Mouse (Mus musculus) ES-CJ7 (cell line): ENCODE measurements around the gene Cela2a.

ENCODE experiments used
- DNase-seq: peaks from one replicate; pipeline ENCODE4 v3.0.0; 2011; ENCODE audit warnings: low read depth, low spot score

Cela2a gene

DNA sequence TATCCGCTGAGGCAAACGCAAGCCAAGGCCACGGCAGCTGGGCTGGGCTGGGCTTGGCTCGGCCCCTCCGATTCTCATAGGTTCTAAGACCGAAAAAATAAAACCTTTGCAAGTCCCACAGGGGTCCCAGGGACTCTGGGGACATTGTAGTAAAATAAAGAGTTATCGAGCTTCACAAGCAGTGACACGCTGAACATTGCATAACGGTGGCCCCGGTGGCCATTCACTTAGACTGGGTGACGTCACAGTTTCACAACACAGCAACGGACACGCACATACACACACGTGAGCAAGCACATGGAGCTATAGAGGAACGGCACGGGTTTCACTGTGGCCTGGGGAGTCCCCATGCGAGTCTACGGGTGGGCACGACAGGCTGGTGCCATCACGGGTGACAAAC, 32.5 kb upstream of the Cela2a start:
- DNase-seq, result no peak

DNA sequence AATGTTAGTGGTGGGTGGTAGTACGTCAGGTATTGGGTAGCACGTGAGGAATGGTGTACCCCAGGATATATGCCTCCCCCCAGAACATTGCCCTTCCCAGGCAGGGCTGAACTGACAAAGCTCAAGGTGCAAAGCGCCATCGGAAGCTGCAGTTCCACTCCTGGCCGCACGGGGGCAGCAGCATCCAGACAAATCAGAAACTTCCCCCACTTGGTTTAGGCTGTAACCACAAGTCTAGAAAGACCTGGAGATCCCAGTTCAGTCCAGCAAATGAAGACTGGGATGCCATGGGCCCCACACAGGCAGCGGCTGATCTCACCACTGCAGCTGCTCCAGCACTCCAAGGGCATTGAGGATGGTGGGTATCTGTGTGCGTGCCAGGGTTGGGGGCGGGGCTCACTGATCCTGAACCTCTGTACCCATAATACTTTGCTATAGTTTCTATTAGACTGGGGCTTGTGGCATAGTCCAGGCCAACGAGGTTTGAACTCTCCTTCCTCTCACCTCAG, 31.5 kb upstream of the Cela2a start:
- peak; percentile 79 for DNase-seq

DNA sequence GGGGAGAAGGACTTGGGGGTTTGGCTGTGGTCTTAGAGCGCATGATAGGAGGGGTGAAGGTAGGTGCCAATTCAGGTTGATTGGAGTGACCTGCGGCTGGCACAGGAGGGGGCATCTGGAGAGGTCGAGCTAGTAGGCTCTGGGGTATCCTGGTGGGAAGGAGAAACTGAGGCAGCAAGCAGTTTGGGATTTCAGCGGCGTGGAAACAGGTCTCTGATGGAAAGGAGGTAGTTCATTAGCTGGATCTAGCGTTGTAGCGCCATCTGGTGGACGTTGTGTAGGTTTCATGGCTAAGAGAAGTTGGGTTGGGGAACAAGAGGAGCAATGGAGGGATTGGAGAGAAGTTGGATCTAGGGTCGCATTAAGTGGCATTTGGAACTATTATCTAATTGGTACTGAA, 27.5 kb upstream of the Cela2a start:
- DNase-seq, result no peak

DNA sequence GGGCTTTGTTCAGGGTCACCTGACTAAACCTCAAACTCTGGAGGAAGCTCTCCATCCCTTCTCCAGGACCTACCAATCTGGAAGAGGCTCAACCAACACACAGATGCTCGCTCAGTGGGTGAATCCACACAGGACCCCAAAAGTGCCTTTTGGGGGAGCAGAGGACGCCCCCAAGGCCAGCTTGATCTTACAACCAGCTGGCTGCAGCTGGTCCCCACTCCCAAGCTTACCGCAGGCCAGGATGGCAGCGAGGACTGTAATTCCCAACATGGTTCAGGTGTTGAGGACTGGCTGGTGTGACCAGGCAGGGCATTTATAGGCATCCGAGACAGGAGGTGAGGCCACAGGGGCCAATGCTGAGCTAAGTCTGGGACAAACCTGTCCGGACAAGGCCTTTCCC, 20.0 kb upstream of the Cela2a start, which contains the start of gene Ctrc:
Gene Ctrc (minus strand): TSS at position 361 of the 400 bp plus-strand sequence.
- no peak for DNase-seq

DNA sequence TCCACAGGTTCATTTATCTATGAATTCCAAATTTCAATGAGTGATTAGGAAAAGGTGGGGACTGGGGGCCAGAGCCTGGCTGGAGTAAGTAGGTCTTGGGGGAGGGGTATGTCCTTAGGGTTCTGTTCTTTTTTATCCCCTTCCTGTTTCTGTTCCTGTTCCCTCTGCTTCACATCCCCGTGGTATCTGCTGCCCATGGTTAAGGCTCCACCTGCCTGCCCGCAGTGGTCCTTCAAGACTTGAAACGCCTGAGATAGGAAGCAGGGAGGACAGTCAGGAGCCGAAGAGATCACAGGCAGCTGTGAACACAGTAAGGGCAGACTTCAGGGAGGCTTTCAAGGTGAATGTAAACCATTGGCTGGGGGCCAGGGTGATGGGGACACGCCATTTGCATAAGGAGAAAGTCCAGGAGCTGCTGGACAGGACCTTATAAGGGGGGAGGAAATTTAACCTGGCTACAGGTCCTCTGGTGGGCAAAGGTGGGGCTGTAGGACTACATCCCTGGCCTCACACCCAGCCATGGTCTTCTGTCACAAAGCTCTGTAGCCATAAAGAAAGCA, 8.7 kb upstream of the Cela2a start:
- no peak for DNase-seq

DNA sequence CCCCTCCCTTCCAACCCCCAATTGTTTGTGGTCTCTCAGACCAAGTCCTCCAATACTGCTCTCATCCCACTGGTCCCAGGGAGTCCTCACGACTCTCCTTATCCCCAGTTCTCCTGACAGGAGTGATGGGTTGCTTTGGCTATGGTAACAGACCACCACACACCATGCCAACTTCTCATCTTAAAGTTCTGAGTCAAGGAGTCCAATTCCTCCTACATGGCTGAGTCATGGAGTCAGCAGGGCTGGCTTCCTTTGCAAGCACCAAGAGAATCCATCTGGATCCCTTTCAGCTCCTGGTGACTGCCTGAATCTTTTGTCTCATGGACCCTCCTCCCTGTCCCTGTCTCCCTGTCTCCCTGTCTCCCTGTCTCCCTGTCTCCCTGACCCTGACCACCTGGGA, 8.0 kb upstream of the Cela2a start:
- no peak for DNase-seq

DNA sequence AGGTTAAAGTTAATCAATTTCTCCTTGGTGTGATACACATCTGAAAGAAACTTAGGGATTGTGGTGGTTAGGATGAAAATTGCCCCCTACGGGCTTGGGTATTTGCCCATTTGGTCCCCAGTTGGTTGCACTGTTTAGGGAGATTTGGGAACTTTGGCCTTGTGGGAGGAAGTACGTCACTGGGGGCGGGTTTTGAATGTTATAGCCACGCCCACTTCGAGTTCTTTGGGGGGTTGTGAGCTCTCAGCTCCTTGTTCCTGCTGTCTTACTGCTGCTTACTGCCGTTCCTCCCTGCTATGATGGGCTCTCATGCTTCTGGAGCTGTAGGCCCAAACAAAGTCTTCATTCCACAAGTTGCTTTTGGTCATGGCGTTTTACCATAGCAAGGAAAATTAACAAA, 5.4 kb upstream of the Cela2a start:
- DNase-seq, result peak; percentile 69

DNA sequence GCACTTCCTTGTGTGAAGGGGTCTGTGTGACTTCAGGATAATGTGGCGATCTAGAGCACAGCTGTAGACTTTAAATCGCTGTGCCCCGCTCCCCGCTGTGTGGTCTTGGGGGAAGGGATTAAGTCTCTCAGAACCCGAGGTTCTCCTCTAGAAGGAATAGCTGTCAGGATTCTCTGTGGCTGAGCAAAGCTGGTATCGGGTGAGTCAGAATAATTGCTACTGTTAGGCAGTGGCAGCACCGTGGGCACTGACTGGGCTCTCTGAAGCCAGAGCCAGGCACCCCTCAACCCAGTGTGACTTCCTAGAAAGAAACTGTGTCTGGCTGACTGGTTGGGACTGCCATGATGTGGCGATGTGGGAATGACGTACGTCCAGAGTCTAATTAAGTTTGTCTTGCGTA, 4.4 kb upstream of the Cela2a start:
- peak; percentile 41 for DNase-seq

DNA sequence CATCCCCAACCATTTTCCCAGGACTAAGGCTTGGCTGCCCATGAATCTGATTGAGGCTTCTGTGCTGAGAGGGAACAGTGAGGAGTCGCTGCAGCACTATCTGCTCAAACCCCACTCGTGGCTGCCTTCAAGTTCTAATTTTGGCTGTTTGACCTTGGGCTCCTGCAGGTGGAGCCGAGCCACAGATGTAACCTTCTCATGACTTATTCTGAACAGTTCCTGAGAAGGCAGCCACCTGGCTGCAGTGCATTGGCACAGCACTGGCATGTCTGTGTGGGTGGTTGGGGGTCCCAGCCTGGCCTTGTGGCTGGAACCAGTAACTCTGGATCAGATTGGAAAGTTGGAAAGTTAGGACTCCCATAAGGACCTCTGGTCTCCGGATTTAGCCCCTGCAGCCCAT, 2.2 kb upstream of the Cela2a start:
- no peak for DNase-seq

DNA sequence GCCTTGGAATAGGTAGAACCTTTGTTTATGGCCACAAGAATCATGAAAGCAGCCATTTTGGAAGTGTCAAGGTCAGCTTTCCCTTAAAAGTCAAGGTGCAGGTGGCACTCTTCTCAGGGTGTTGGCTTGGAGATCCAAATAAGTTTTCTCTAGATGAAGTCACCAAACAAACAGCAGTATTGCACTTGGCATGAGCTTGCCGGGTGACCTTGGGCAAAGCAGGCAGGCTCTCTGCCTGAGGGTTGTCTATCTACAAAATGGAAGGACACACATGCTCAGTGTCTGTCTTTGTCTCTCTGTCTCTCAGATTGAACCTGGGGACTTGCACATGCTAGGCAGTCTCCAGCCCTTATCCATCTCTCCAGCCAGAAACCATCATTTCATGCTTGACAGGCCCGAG, 1.4 kb upstream of the Cela2a start:
- no peak for DNase-seq

DNA sequence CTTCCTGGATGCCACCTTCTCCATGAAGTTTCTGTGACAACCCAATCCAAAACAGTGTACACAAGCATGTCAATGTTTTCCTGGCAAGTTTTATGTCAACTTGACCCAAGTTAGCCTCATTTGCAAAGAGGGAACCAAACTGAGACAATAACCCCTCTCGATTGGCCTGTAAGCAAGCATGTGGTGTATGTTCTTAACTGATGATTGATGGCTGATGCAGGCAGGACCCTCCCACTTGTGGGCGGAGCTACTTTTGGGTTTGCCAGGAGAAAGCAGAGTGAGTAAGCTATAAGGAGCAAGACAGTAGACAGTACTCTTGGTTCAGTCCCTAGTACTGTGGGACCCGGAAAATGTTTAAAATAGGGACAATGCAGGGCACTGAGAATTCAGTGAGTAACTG, 3.0 kb downstream of the Cela2a start:
- peak; percentile 71 for DNase-seq

DNA sequence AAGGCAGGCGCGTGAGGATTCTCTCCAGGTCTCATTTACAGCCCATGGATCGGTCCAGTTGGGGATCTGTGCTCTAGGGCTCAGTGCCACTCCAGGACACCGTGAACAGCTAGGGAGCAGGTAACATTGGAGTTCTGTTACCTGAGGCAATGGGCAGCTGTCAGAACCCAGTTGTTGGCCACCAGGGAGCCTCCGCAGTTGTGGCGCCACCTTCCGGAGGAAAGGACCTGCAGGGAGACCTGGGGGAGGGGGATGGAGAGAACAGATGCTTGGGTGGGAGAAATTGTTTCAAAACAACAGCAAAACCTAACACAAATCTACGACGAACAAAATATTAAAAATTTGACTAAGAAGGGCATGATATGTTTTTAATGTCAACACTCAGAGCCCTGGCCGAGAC, 3.9 kb downstream of the Cela2a start:
- peak; percentile 50 for DNase-seq

DNA sequence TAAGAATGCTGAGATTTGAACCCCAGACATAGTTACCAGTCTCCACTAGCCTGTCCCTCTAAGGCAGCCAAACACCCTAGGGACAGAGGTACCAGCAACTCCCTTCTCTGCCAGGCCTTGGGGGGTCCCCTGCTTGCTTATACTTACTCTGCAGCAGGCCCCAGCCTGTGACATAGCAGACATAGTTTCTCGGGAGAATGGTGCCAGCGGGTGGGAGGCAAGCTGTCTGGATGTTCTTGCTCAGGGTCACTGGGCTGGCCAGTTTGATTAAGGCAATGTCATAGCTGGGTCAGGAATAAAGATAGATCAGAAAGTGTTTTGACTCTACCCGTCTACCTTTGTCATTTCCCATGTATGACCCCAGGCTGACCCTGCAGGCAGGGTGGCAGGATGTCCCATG, 4.8 kb downstream of the Cela2a start:
- no peak for DNase-seq

DNA sequence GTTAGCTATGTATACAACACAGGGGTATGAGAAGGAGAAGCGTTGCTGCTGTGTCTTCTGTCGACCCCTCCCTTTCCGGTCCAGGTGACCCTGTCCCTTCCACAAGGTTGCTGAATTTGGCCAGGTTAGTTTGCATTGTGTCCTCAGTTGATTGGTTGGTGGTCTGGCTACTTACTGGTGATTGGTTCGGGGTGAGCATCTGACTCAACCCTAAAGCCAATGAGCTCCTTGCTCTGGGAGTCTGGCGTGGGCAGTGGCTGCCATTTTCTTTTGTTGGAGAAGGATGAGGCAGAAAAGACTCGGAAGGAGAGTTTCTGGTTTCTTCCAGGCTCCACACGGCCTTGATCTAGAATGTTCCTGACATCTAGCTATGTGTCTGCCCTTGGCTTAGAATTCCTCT, 6.6 kb downstream of the Cela2a start:
- DNase-seq, result peak; percentile 67

DNA sequence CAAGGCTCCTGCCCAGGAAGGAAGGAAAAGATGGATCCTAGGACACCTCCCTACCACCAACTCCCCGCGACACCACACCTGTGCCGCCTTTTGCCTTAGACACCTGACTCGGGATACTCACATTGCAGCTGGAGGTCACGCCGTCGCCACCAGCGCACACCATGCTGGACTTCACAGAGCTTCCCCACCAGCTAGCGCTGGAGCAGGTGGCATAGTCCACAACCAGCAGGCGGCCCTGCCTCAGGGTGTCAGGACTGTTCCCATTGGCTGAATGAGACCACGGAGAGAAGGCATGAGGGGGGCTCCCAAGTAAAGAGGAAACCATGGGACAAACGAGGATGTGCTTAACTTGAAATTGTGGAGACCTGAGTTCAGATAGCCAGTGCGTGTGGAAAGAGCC, 7.1 kb downstream of the Cela2a start:
- DNase-seq, result peak; percentile 23

DNA sequence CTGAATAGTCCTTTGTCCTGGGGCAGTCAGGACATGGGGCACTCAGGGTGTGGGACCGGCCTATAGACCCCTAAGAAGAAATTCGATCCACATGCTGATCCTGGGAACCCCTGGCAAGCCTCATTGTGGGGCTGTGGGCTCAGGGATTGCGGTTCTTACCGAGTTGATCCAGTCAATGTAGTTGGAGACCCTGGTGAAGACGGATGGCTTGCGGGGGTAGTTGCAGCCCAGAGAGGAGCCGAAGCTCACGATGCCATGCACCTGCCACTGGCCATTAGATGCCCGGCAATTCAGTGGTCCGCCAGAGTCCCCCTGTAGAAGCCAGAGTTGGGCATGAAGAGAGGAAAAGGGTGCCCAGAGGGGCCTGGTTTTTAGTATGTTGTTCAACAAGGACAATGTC, 8.3 kb downstream of the Cela2a start:
- DNase-seq, result no peak

DNA sequence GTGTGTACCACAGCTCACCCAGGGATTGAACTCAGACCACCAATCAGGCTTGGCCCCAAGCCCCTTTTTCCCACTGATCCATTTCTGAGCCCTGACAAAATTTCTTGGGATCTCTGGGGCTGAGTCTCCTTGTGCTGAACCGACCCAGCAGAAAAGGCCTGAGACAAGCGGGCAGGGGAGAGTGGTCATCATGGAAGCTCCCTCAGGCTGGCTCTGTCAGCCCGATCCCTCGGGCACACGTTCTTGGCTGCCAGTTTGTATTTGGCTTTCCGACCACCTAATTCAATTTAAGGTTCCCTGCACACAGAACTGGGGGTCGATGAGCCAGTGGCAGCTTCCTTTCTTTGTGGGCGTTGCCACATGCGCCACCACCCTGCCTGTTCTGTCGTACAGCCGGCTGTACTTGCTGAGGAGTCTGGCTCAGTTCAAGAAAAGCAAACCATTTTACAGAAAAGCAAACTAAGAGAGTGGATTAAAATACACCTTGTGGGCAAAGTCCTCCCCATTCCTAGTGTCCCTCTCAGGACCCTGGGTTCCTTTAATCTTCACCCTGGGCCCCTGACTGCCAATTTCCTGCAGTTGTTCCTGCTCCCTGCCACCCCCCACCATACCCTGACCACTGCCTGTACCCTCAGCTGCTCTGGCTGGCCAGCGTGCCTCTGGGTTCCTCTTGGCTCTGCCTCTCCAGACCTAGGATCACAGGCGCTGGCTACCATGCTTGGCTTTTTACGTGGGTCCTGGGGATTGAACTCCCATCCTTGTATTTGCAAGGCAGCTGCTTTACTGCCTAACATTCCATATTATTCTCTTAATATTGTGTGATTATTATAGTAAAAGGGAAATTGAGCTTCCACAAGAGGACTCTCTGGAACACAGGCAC, 8.9 kb downstream of the Cela2a start:
- no peak for DNase-seq

DNA sequence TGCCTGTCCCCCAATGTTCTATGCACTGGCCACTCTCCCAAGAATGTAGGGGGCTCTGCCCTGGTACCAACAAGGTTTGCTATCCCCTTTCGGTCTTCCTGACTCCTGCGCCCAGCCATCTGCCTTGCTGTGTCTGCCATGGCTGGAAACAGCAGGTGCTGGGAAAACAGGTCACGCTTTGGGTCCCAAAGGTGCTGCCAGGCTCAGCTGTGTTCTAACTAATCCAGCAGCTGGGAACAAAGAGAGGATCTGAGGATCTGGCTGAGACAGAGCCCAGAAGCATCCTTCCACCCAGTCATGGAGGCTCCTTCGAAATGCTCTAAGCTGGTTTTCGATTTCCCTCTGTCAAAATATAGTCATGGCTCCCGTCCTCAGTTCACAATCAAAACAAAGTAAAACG, 9.7 kb downstream of the Cela2a start:
- no peak for DNase-seq

DNA sequence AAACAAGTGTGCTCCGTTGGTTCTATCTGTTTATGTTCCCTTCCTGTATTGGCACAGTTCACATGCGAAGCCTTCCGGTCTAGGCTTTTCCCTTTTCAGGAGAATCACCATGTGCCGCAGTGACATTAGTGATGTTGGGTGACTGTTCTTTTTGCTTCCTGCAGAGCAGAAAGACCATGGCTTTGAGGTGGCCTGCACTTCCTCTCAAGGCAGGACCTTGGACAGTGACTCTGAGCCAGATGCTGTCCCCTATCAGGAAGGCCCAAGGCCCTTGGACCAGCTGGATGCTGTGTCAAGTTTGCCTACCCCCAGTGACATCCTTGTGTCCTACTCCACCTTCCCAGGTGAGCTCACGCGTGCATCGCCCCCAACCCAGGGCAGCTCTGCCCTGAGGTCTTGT, 14.6 kb downstream of the Cela2a start:
- DNase-seq, result no peak

DNA sequence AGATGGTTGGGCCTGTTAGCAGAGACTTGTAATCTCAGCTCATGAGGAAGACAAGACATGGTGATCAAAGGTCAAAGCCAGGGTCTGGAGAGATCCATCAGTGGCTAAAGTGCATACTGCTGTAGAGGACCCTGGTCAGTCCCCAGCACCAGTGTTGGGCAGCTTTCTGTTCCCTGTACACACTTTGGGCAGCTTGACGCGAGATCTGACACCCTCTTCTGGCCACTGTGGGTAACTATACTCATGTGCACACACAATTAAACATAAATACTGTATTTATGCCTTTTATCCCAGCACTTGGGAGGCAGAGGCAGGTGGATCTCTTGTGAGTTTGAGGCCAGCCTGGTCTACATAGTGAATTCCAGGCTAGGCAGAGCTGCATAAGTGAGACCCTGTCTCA, 15.0 kb downstream of the Cela2a start:
- no peak for DNase-seq

DNA sequence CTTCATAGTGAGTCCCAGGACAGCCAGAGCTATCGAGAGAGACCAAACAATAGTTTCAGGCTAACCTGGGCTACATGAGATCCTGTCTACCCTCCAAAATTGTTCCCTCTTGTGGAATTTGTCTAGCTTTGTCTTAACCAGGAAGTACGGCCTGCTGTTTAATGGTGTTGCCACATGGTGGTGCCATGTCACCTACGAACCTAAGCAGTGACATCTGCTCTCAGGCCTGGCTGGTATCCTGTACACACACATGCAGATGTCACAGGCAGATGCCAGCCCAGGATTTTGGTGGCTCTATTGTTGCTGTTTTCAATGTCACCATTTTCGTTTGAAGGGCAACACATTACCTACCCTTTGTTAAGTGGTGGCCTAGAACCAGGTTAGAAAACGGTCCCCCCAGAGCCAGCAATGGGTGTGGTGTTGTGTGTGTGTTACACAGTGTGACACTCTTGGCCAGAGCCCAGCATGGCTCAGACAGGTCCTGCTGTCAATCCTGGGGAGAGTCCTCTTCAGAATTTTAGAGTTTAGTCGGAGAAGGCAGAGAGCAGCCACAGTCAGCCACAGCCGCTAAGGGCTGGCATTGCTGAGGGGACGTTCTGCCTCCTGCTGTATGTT, 16.0 kb downstream of the Cela2a start:
- peak; percentile 79 for DNase-seq

DNA sequence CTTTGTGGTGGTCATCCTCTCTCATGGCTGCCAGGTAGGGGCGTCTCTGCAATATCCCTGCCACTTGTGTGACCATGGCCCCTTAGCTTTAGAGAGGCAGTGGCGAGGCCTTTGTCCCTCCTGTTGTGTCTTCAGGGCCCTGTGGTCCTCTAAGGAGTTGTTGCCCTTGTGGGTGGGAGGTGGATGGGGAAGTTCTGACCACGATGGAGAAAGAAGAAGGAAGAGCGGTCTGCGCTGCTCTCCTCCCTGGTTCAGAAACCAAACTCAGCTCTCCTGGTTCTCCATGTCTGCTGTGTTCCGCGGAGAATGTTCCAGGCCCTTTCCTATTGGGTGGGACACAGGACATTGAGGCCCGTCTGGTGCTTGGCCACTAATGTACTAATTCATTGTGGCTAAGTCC, 20.1 kb downstream of the Cela2a start:
- no peak for DNase-seq

DNA sequence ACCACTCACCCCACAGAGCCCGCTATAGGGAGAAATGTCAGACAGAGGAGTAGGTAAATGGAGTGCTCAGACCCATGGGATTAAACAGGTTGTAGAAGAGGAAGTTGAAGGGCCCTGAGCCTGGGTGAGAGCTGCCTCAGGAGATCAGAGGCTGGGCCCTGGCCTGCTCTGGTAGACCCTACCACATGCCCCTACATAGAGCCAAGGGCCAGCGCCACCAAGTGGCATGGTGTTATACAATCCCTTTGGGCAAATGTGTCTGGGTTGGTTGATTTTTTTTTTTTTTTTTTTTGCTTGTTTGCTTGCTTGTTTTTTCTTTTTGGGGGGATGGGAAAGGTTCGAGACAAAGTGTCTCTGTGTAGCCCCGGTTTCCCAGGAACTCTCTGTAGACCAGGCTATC, 21.9 kb downstream of the Cela2a start:
- DNase-seq, result no peak
